Mouse (Mus musculus): Measurements from ENCODE around the gene Mfsd7a. TPM values are rescaled to one million over a fixed set of nuclear protein-coding genes. Genes with fewer than 3 reads are reported as not detected.
A peak's percentile ranks its signal among the peaks of the same experiment; 100 is the strongest.

The Mfsd7a gene
- polyA plus RNA-seq, 1 experiment from 2014 or later: 0.51 TPM

DNA sequence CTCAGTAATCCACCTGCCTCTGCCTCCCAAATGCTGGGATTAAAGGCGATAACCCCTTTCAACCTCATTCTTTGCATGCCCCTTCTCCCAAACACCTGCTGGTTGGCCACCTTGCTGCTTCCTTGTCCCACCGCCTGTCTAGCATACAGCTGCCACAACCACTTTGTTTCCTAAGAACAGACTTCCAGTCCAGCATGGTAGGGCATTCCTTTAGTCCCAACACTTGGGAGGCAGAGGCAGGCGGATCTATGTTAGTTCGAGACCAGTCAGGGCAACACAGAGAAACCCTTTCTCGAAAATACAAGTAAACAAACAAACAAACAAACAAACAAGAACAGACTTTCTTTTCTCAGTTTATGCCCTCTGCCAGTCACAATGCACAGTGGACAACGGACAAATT lies 11.8 kb upstream of the Mfsd7a start:
- no peak for TF ChIP-seq CTCF (IDR thresholded peaks at IDR 0.05; ENCODE audit: low read depth)
- Histone ChIP-seq H3K4me2 (replicated peaks; ENCODE audit: low read depth) (peak overlapping the region; percentile 77), H3K36me3 (ENCODE audit: control insufficient read depth, insufficient read depth) (no peaks in the 10 kb centered on the region), H3K27me3 (replicated peaks; ENCODE audit: control insufficient read depth, insufficient read depth, low read length) (no peaks in the 10 kb centered on the region), H3K9me3 (ENCODE audit: control insufficient read depth) (no peaks in the 10 kb centered on the region), H3K9ac (ENCODE audit: low read depth, low read length) (peak overlapping the region; percentile 100; the same call in 1 of the 2 replicates), H3K27ac (ENCODE audit: low read depth, low read length) (no peak overlapping the region), H3K4me1 (replicated peaks; ENCODE audit: control insufficient read depth, insufficient read depth, low read length) (peaks cover 14% of the 10 kb centered on the region; the same call in 1 of the 2 replicates), H3K4me3 (ENCODE audit: low read depth, low read length) (peak overlapping the region; percentile 90)
- 36% methylated on average over 6 of the region's 6 CpGs for WGBS
- ATAC-seq: no peak

DNA sequence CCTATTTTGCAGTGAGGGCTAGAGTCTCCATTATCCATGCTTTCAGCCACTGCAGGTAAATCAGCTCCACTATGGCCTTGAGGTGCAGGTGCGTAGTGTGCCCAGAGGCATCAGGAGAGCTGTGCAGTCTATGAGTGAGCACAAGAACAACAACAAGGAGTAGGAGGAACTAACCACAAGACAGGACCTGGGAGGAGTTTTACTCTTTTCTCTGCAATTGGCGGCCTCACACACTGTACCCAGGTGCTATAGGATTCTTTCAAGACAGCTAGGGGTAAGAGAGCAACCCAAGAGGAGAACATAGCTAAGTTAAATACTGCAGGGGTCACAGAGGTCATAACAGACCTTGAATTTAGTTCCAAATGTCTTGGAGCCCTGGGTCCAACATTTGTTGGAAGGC lies 10.0 kb upstream of the Mfsd7a start:
- no peak for TF ChIP-seq CTCF (IDR thresholded peaks at IDR 0.05; ENCODE audit: low read depth)
- Histone ChIP-seq H3K36me3 (ENCODE audit: control insufficient read depth, insufficient read depth) (no peaks in the 10 kb centered on the region), H3K4me3 (ENCODE audit: low read depth, low read length) (no peak overlapping the region), H3K4me2 (replicated peaks; ENCODE audit: low read depth) (no peak overlapping the region), H3K27ac (ENCODE audit: low read depth, low read length) (no peak overlapping the region), H3K4me1 (replicated peaks; ENCODE audit: control insufficient read depth, insufficient read depth, low read length) (peaks cover 17% of the 10 kb centered on the region; the same call in 1 of the 2 replicates), H3K27me3 (replicated peaks; ENCODE audit: control insufficient read depth, insufficient read depth, low read length) (no peaks in the 10 kb centered on the region), H3K9ac (ENCODE audit: low read depth, low read length) (no peak overlapping the region), H3K9me3 (ENCODE audit: control insufficient read depth) (no peaks in the 10 kb centered on the region)
- 85% methylated on average over 2 of the region's 2 CpGs for WGBS
- ATAC-seq: no peak

DNA sequence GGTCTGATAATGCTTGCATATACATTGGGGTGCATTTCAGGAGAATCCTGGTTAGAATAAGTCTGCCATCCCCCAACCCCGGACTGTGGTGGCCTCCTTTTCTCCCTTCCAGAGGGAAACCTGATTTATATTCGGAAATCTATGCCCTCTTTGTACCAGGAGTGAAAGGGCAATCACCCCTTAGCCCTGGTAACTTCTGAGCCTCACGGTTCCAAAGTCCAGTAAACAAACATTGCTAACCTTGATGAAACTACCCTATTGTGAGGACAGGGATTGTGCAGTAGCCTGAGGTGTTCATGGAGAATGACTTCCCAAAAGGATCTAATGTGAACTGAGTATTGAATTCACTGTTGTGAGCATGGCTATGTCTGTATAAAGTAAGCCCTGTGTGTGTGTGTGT lies 5.4 kb upstream of the Mfsd7a start:
- no peaks in the 10 kb centered on the region for H3K36me3 ChIP-seq (ENCODE audit: control insufficient read depth, insufficient read depth)
- WGBS: 37% methylated on average over 3 of the region's 3 CpGs
- no peaks in the 10 kb centered on the region for H3K9me3 ChIP-seq (ENCODE audit: control insufficient read depth)
- H3K4me1 ChIP-seq (replicated peaks; ENCODE audit: control insufficient read depth, insufficient read depth, low read length): 0 out of 2 replicates have a peak, but pooled peaks cover 5% of the 10 kb centered on the region
- no peak for TF ChIP-seq CTCF (IDR thresholded peaks at IDR 0.05; ENCODE audit: low read depth)
- H3K9ac ChIP-seq (ENCODE audit: low read depth, low read length): no peak overlapping the region
- no peak overlapping the region for H3K4me2 ChIP-seq (replicated peaks; ENCODE audit: low read depth)
- ATAC-seq: peak; percentile 21
- H3K27me3 ChIP-seq (replicated peaks; ENCODE audit: control insufficient read depth, insufficient read depth, low read length): no peaks in the 10 kb centered on the region
- no peak overlapping the region for H3K4me3 ChIP-seq (ENCODE audit: low read depth, low read length)
- H3K27ac ChIP-seq (ENCODE audit: low read depth, low read length): no peak overlapping the region

DNA sequence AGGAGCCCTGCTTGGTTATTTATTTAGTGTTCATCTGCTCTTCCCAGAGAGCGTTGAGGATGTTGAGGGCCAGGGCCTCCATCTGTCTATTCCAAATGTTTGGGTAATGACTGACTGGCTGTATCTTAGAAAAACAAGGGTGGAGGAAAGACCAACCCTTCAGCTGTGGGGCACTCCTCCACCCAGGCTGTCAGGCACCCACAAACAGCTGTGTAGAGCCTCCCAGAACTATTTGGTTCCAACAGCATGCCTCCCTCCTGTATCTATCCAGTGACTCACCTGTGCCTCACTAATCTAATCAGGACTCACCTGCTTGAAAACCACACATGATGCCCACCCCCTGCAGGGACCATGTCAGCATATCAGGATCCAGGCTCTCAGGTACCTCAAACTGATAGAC lies 3.7 kb upstream of the Mfsd7a start:
- H3K4me2 ChIP-seq (replicated peaks; ENCODE audit: low read depth): no peak overlapping the region
- no peak overlapping the region for H3K27ac ChIP-seq (ENCODE audit: low read depth, low read length)
- no peaks in the 10 kb centered on the region for H3K27me3 ChIP-seq (replicated peaks; ENCODE audit: control insufficient read depth, insufficient read depth, low read length)
- no peak overlapping the region for H3K9ac ChIP-seq (ENCODE audit: low read depth, low read length)
- 0 out of 2 replicates have a peak, but pooled peaks cover 5% of the 10 kb centered on the region for H3K4me1 ChIP-seq (replicated peaks; ENCODE audit: control insufficient read depth, insufficient read depth, low read length)
- H3K36me3 ChIP-seq (ENCODE audit: control insufficient read depth, insufficient read depth): no peaks in the 10 kb centered on the region
- H3K4me3 ChIP-seq (ENCODE audit: low read depth, low read length): no peak overlapping the region
- TF ChIP-seq CTCF (IDR thresholded peaks at IDR 0.05; ENCODE audit: low read depth): no peak
- no peak for ATAC-seq
- H3K9me3 ChIP-seq (ENCODE audit: control insufficient read depth): no peaks in the 10 kb centered on the region
- 85% methylated on average over 1 of the region's 1 CpGs for WGBS

DNA sequence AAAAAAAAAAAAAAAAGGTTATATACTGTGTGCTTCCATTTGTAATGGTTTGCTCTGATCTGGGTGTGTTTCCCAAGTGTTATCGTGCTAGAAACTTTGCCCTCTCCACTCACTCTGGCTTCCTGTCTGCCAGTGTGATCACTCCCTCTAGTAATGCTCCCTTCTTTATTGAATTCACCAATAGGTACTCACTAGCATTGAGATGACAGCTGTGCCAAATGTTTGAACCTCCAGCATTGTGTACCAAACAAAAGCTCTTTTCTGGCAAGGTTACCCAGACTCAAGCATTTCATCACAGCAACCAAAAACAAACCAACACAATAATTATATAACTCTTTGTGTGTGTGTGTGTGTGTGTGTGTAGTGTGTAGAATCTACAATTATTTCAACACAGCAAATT lies 2.9 kb upstream of the Mfsd7a start:
- no peaks in the 10 kb centered on the region for H3K9me3 ChIP-seq (ENCODE audit: control insufficient read depth)
- H3K27me3 ChIP-seq (replicated peaks; ENCODE audit: control insufficient read depth, insufficient read depth, low read length): no peaks in the 10 kb centered on the region
- no peak overlapping the region for H3K9ac ChIP-seq (ENCODE audit: low read depth, low read length)
- no peak overlapping the region for H3K4me2 ChIP-seq (replicated peaks; ENCODE audit: low read depth)
- ATAC-seq: peak; percentile 13; the same call in 1 of the 2 replicates
- H3K4me3 ChIP-seq (ENCODE audit: low read depth, low read length): no peak overlapping the region
- TF ChIP-seq CTCF (IDR thresholded peaks at IDR 0.05; ENCODE audit: low read depth): no peak
- WGBS: 30% methylated on average over 1 of the region's 1 CpGs
- no peaks in the 10 kb centered on the region for H3K36me3 ChIP-seq (ENCODE audit: control insufficient read depth, insufficient read depth)
- H3K4me1 ChIP-seq (replicated peaks; ENCODE audit: control insufficient read depth, insufficient read depth, low read length): 0 out of 2 replicates have a peak, but pooled peaks cover 8% of the 10 kb centered on the region
- H3K27ac ChIP-seq (ENCODE audit: low read depth, low read length): no peak overlapping the region

DNA sequence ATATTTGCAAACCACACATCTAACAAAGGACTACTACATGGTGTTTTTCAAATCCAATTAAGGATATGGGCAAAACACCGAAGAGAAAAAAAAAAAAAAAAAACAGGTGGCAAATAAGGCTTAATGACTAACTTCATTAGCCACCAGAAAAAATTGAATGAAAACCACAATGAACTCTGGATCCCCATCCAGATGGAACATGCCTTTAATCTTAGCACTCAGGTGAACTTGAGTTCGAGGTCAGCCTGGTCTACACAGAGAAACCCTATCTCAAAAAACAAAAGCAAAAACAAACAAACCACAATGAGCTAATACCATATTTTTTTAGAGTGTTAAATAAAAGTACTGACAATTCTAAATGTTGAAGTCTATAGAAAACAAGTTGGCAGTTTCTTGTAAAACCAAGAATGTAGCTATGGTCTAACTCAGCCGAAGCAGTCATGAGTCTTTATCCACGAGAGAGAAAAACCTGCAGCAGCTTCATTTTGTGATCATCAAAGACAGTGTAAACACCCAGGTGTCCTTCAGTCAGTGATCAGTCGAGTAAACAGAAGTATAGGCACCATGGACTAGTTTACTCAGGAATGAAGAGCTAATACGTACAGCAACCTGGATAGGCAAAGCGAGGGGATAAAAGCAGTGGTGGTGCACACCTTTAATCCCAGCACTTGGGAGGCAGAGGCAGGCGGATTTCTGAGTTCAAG lies 2.3 kb upstream of the Mfsd7a start:
- H3K9ac ChIP-seq (ENCODE audit: low read depth, low read length): no peak overlapping the region
- 0 out of 2 replicates have a peak, but pooled peaks cover 8% of the 10 kb centered on the region for H3K4me1 ChIP-seq (replicated peaks; ENCODE audit: control insufficient read depth, insufficient read depth, low read length)
- ATAC-seq: no peak
- 72% methylated on average over 8 of the region's 8 CpGs for whole genome bisulfite sequencing
- no peaks in the 10 kb centered on the region for H3K27me3 ChIP-seq (replicated peaks; ENCODE audit: control insufficient read depth, insufficient read depth, low read length)
- no peak overlapping the region for H3K27ac ChIP-seq (ENCODE audit: low read depth, low read length)
- H3K4me2 ChIP-seq (replicated peaks; ENCODE audit: low read depth): no peak overlapping the region
- no peak for TF ChIP-seq CTCF (IDR thresholded peaks at IDR 0.05; ENCODE audit: low read depth)
- no peaks in the 10 kb centered on the region for H3K36me3 ChIP-seq (ENCODE audit: control insufficient read depth, insufficient read depth)
- H3K9me3 ChIP-seq (ENCODE audit: control insufficient read depth): no peaks in the 10 kb centered on the region
- H3K4me3 ChIP-seq (ENCODE audit: low read depth, low read length): no peak overlapping the region

Measured in intestine, postnatal 0 days (tissue).